Mouse (Mus musculus): Measurements from ENCODE around the gene Ankrd50. TPM values are rescaled to one million over a fixed set of nuclear protein-coding genes. Genes with fewer than 3 reads are reported as not detected.

Ankrd50 gene
- polyA plus RNA-seq, 1 experiment from 2014 or later = 6.5 TPM

- no peaks in the 10 kb centered on the region for H3K27me3 ChIP-seq (replicated peaks)
- no peak overlapping the region for H3K9ac ChIP-seq
- no peak overlapping the region for H3K27ac ChIP-seq
- H3K4me2 ChIP-seq = no peak overlapping the region
- ATAC-seq = no peak
- 69% methylated on average over 2 of the region's 2 CpGs for WGBS (ENCODE audit: insufficient replicate concordance)
- H3K4me1 ChIP-seq = no peaks in the 10 kb centered on the region
- peaks cover 24% of the 10 kb centered on the region for H3K36me3 ChIP-seq
- H3K9me3 ChIP-seq (replicated peaks) = no peaks in the 10 kb centered on the region
- H3K4me3 ChIP-seq = no peak overlapping the region
These were observed 22.9 kb downstream of the Ankrd50 start for GRCm38 (mm10) chr3:38461742-38462141.

DNA sequence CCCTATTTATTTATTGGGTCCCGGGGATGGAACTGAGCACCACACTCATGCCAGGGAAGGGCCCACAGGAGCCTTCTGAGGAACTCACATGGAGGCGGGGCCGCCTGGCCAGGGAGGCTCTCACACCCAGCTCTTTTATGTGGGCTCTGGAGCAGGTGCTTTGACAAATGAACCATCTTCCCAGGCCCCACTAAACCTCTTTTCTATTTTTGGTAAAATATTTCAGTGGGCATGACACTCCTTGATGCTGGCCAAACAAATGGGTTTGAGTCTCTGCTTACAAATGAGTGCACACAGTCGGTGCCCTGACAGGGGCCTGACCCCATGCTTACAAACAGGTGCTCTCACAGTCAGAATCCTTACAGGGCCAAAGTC is 24.4 kb downstream of the Ankrd50 start:
- Histone ChIP-seq H3K9ac (no peak overlapping the region), H3K4me2 (no peak overlapping the region), H3K4me1 (no peaks in the 10 kb centered on the region), H3K27ac (no peak overlapping the region), H3K36me3 (peaks cover 39% of the 10 kb centered on the region), H3K4me3 (no peak overlapping the region), H3K27me3 (replicated peaks) (no peaks in the 10 kb centered on the region), H3K9me3 (replicated peaks) (no peaks in the 10 kb centered on the region)
- no peak for ATAC-seq
- WGBS (ENCODE audit: insufficient replicate concordance) = 81% methylated on average over 4 of the region's 4 CpGs

DNA sequence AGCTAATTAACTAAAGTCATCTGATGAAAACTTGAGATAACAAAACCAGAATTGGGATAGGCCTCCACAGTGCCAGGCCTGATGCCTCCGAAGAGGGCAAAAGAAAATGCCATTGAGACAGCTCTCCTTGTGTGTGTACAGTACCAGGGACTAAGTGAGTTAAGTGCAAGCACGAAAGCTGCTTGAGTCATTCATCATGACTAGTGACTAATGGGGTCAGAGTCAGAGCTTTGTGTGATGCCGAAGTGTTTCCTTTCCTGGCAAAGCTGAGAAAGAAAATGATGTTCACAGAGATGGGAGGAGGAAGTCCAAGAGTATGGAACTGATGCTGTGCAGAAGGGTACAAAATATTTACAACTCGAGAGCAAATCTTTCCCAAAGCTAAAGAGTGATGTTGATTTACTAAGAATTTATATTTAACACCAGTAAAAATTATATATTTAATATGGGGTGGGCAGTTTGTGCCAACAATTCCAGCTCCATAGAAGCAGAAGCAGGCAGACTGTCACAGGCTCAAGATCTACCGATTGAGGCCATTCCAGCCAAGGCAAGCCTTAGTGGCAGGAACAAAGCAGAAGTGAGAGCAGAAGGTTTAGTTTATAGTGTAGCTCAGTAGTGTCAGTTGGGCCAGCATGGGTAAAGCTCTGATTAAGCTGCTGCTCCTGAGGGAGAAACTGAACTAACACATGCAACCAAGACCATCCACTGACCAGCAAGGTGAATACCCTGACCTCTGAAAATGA is 25.0 kb downstream of the Ankrd50 start:
- no peak overlapping the region for H3K4me3 ChIP-seq
- no peak for ATAC-seq
- H3K9me3 ChIP-seq (replicated peaks) = no peaks in the 10 kb centered on the region
- WGBS (ENCODE audit: insufficient replicate concordance) = 71% methylated on average over 5 of the region's 5 CpGs
- H3K4me1 ChIP-seq = no peaks in the 10 kb centered on the region
- no peaks in the 10 kb centered on the region for H3K27me3 ChIP-seq (replicated peaks)
- H3K27ac ChIP-seq = no peak overlapping the region
- H3K9ac ChIP-seq = no peak overlapping the region
- H3K36me3 ChIP-seq = peaks cover 45% of the 10 kb centered on the region
- no peak overlapping the region for H3K4me2 ChIP-seq

DNA sequence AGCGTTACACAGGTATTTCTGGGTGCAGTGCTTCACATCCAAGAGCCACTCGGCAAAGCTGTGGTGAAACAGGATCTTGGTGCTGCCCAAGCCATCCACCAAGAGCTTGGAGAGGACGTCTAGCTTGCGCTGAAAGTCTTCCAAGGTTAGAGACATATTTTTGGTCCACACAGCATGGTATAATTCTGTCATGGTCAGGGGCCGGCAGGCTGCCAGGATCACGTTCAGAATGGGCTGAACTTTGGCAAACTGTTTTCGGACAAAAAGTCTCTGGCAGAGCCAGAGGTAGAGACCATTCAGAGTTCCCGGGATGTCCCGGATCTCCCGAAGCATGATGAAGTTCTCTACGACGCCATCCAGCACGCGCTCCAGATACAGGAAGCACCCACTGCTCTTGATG is 27.6 kb downstream of the Ankrd50 start:
- no peak overlapping the region for H3K4me3 ChIP-seq
- 87% methylated on average over 14 of the region's 14 CpGs for WGBS (ENCODE audit: insufficient replicate concordance)
- no peaks in the 10 kb centered on the region for H3K27me3 ChIP-seq (replicated peaks)
- ATAC-seq = no peak
- H3K36me3 ChIP-seq = peaks cover 49% of the 10 kb centered on the region
- H3K4me2 ChIP-seq = no peak overlapping the region
- H3K4me1 ChIP-seq = no peaks in the 10 kb centered on the region
- no peaks in the 10 kb centered on the region for H3K9me3 ChIP-seq (replicated peaks)
- H3K27ac ChIP-seq = no peak overlapping the region
- no peak overlapping the region for H3K9ac ChIP-seq

- 87% methylated on average over 9 of the region's 9 CpGs for WGBS (ENCODE audit: insufficient replicate concordance)
- Histone ChIP-seq H3K36me3 (peaks cover 56% of the 10 kb centered on the region), H3K9me3 (replicated peaks) (no peaks in the 10 kb centered on the region), H3K4me3 (no peak overlapping the region), H3K4me2 (no peak overlapping the region), H3K9ac (no peak overlapping the region), H3K4me1 (no peaks in the 10 kb centered on the region), H3K27me3 (replicated peaks) (no peaks in the 10 kb centered on the region), H3K27ac (no peak overlapping the region)
- no peak for ATAC-seq
These were observed 32.4 kb downstream of the Ankrd50 start for GRCm38 (mm10) chr3:38452199-38452598.

- 73% methylated on average over 9 of the region's 9 CpGs for WGBS (ENCODE audit: insufficient replicate concordance)
- H3K9ac ChIP-seq = no peak overlapping the region
These were observed 38.1 kb downstream of the Ankrd50 start for GRCm38 (mm10) chr3:38446586-38446985.

GRCm38 (mm10) chr3:38443875-38444274 is 40.8 kb downstream of the Ankrd50 start:
- Histone ChIP-seq H3K4me1 (no peaks in the 10 kb centered on the region), H3K4me3 (no peak overlapping the region), H3K9me3 (replicated peaks) (no peaks in the 10 kb centered on the region), H3K9ac (no peak overlapping the region), H3K27ac (no peak overlapping the region), H3K36me3 (no peaks in the 10 kb centered on the region), H3K27me3 (replicated peaks) (no peaks in the 10 kb centered on the region), H3K4me2 (no peak overlapping the region)
- 47% methylated on average over 4 of the region's 4 CpGs for WGBS (ENCODE audit: insufficient replicate concordance)
- ATAC-seq = no peak

More at GRCm38 (mm10) chr3:38446586-38446985, 38.1 kb downstream of the Ankrd50 start:
- H3K27me3 ChIP-seq (replicated peaks) = no peaks in the 10 kb centered on the region
- H3K4me2 ChIP-seq = no peak overlapping the region
- H3K4me3 ChIP-seq = no peak overlapping the region
- H3K9me3 ChIP-seq (replicated peaks) = no peaks in the 10 kb centered on the region
- ATAC-seq = no peak
- no peak overlapping the region for H3K27ac ChIP-seq
- H3K4me1 ChIP-seq = no peaks in the 10 kb centered on the region
- peaks cover 11% of the 10 kb centered on the region for H3K36me3 ChIP-seq

DNA sequence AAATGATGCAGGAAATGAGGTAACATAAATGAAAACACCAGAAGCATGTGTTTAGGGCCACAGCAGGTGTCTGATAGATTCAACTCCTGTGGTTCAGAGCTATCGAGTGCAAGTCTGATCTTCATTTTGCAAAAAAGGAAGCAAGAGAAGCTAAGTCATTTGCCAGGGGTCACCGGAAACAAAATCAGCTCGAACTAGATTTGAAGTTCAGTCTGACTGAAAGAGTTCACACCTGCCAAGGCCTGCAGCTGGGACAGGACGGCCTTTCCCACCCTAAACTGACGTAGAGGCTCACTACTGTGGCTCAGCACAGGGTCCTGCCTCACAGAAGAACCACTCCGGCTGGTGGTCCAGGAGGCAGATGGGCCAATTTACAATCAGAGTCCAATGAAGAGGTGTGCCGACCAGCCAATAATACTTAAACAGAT is 44.1 kb downstream of the Ankrd50 start:
- WGBS (ENCODE audit: insufficient replicate concordance) = 56% methylated on average over 7 of the region's 7 CpGs
- Histone ChIP-seq H3K4me3 (no peak overlapping the region), H3K27me3 (replicated peaks) (no peaks in the 10 kb centered on the region), H3K4me1 (no peaks in the 10 kb centered on the region), H3K9ac (no peak overlapping the region), H3K36me3 (no peaks in the 10 kb centered on the region), H3K27ac (no peak overlapping the region), H3K4me2 (no peak overlapping the region), H3K9me3 (replicated peaks) (no peaks in the 10 kb centered on the region)
- ATAC-seq = no peak

DNA sequence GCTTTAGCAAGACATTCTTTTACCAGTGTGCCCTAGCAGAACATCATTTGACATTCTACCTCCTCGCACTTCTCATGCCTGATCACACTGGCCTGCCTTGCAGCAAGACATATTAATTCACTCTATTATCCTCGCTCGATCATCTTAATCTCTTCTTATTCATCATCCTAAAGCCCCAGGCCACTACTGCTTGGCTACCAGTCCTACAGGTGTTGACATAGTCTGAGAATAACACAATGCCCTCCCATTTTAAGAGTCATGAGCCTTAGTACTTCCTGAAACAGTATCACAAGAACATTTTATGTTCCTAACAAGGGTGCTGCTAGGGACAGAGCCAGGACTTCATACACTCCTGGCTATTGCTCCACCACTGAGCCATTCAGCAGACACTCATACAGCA is 48.0 kb downstream of the Ankrd50 start:
- Histone ChIP-seq H3K9me3 (replicated peaks) (no peaks in the 10 kb centered on the region), H3K4me3 (no peak overlapping the region), H3K4me1 (0 out of 2 replicates have a peak, but pooled peaks cover 8% of the 10 kb centered on the region), H3K27me3 (replicated peaks) (no peaks in the 10 kb centered on the region), H3K9ac (no peak overlapping the region), H3K4me2 (no peak overlapping the region), H3K27ac (no peak overlapping the region), H3K36me3 (no peaks in the 10 kb centered on the region)
- no peak for ATAC-seq
- WGBS (ENCODE audit: insufficient replicate concordance) = 80% methylated on average over 3 of the region's 3 CpGs

DNA sequence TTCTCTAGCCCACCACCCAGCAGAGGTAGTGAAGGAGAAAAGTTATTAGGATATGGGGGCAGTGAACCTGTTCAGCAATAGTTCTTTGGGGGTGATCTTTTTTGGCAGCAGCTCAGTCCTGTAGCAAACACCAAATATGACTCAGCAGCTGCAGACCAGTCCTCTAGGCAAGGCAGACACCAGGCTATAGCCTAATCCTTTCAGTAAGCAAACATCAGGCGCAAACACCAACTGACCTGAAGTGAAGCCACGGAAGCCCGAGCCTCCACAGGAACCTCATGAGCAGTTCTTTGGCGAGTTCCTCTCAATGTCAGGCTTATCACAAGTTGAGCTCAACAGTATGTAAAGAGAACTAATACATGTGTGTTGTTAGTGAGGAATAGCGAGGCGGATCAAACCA is 48.8 kb downstream of the Ankrd50 start:
- WGBS (ENCODE audit: insufficient replicate concordance) = 62% methylated on average over 6 of the region's 6 CpGs
- Histone ChIP-seq H3K9me3 (replicated peaks) (no peaks in the 10 kb centered on the region), H3K4me3 (no peak overlapping the region), H3K9ac (no peak overlapping the region), H3K36me3 (no peaks in the 10 kb centered on the region), H3K4me1 (0 out of 2 replicates have a peak, but pooled peaks cover 8% of the 10 kb centered on the region), H3K27ac (no peak overlapping the region), H3K27me3 (replicated peaks) (no peaks in the 10 kb centered on the region), H3K4me2 (no peak overlapping the region)
- ATAC-seq = no peak

- Histone ChIP-seq H3K4me2 (no peak overlapping the region), H3K9me3 (replicated peaks) (no peaks in the 10 kb centered on the region), H3K4me1 (0 out of 2 replicates have a peak, but pooled peaks cover 8% of the 10 kb centered on the region), H3K27me3 (replicated peaks) (no peaks in the 10 kb centered on the region), H3K36me3 (no peaks in the 10 kb centered on the region), H3K4me3 (no peak overlapping the region), H3K27ac (no peak overlapping the region), H3K9ac (no peak overlapping the region)
- no peak for ATAC-seq
- WGBS (ENCODE audit: insufficient replicate concordance) = 87% methylated on average over 2 of the region's 2 CpGs
These were observed 50.2 kb downstream of the Ankrd50 start for GRCm38 (mm10) chr3:38434486-38434885.

GRCm38 (mm10) chr3:38433495-38434464 is 50.9 kb downstream of the Ankrd50 start:
- H3K4me2 ChIP-seq = no peak overlapping the region
- H3K4me1 ChIP-seq = 0 out of 2 replicates have a peak, but pooled peaks cover 8% of the 10 kb centered on the region
- WGBS (ENCODE audit: insufficient replicate concordance) = 27% methylated on average over 11 of the region's 11 CpGs
- no peaks in the 10 kb centered on the region for H3K9me3 ChIP-seq (replicated peaks)
- no peak overlapping the region for H3K4me3 ChIP-seq
- H3K9ac ChIP-seq = no peak overlapping the region
- no peak for ATAC-seq
- H3K27ac ChIP-seq = no peak overlapping the region
- no peaks in the 10 kb centered on the region for H3K27me3 ChIP-seq (replicated peaks)
- H3K36me3 ChIP-seq = no peaks in the 10 kb centered on the region

All from liver, embryonic 12.5 days (tissue).